Mouse (Mus musculus): ENCODE results near the gene Zfp995.
"Not testable (repeated sequence)": the region's sequence is repeated elsewhere in the genome, so short reads cannot be mapped to it uniquely, and the experiment has no call there.

The Zfp995 gene

DNA sequence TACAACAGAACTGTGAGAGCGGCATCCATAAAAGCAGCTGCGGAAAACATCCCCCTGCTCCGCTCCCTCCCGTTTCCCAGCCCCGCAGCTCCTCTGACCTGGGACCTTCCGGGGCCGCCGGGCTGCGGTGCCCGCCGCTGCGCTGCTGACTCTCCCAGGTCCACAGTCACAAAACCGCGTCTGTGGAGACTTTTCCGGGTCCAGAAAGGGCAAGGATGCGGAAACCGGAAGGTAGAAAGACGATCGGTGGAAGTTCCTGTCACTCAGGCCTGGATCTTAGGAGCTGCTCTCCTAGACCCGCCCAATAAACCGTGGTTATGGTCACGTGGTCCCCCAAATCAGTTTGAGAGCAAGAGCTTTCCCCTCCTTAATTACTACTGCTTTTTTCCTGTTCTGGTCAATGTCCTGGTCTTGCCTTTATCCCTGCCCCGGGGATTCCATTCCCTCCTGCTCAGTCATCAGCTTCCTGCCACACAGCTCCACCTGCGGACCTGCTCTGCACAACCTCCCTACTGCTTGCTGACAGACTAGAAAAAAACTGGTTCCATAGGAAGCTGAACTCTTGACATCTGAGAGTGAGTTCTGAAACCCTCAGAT lies at the start of gene Zfp995:
TSS of gene Zfp995 (minus strand) at position 471 of the 597 bp plus-strand sequence.
- peak; percentile 83 for DNase-seq (ENCODE audit: low read depth)

DNA sequence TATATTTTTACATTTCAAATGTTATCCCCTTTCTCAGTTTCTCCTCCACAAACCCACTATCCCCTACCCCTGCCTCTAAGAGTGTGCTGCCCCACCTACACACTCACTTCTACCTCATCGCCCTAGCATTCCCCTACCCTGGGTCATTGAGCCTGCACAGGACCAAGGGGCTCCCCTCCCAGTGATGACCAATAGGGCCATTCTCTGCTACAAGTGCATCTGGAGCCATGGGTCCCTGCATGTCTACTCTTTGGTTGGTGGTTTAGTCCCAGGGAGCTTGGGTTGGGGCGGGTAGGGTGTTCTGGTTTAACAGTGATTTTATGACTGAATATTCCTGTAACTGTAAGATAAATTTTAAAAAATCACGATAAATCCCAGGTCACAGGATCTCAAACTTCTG lies 687 bp downstream of the Zfp995 start:
- DNase-seq (ENCODE audit: low read depth) = no peak

DNA sequence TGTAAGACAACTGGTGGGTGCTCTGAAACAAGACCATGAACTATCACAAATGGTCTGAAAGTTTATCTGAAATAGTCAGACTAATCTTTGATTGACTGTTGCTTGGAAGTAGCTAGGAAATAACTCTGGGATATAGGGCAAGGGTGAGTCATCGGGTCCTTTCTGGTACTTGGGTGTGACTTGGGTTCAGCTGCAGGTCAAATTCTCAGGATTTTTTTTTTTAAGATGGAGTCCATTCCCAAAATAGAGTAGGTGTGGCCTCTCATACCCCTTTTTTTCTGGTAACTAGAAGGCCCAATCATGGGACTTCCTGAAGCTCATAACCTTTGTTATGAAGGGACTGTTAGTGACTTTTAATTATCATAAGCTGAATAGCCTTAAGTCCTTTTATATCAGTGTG lies 38.5 kb downstream of the Zfp995 start:
- DNase-seq (ENCODE audit: low read depth) = no peak

DNA sequence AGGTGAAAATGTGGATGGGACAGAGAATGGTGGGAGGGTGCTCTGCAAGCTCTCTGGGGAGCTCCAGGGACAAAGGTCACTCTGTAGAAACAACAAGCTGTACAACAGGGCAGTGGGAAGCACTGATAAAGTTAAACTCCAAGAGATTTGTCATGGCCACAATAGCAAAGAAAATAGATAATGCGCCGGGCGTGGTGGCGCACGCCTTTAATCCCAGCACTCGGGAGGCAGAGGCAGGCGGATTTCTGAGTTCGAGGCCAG lies 63.5 kb downstream of the Zfp995 start:
- not testable (repeated sequence) for DNase-seq (ENCODE audit: low read depth)

DNA sequence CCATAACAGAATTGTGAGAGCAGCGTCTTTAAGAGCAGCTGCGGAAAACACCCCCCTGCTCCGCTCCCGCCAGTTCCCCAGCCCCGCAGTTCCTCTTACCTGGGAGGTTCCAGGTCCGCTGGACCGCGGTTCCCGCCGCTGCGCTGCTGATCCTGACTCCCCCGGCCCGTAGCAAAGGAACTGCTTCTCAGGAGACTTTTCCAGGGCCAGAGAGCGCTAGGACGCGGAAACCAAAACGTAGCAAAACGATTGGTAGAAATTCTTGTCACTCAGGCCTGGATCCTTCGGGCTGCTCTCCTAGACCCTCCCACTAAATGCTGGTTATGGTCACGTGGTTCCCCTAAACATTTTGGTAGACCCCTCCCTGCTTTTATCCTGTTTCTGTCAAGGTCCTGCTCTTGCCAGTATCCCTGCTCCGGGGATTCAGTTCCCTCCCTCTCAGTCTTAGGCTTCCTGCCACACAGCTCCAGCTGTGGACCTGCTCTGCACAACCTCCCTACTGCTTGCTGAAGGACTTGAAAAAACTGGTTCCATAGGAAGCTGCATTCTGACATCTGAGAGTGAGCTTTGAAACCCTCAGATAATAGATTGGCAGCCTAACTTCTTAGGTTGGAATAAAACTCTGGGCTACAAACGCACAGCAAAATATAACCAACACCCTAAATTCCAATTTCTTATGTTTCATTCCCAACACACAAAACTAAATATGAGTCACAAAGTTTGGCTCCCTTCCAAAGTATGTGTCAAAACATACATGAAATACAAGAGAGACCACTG lies 64.0 kb downstream of the Zfp995 start, which contains the start of gene Zfp820:
TSS of gene Zfp820 (minus strand) at position 228 of the 777 bp plus-strand sequence.
- peak; percentile 30 for DNase-seq (ENCODE audit: low read depth)

DNA sequence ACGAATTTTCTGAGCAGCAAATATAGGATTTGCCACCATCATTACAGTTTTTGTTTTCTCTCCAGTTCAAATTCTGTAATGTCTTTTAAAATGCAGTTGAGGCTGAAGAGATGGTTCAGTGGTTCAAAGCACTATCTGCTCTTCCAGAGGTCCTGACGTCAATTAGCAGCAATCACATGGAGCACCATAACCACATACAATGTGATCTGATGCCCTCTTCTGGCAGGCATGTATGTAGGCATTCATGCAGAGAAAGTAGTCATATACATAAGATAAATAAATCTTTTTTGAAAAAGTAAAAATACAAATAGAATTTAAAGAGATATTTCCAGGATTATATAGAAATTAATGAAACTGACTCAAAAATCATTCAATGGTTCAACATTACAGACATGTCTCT lies 71.2 kb downstream of the Zfp995 start:
- no peak for DNase-seq (ENCODE audit: low read depth)
